Mouse (Mus musculus) liver, embryonic 13.5 days (tissue): ENCODE results near the gene Alg9. TPM values are rescaled to one million over a fixed set of nuclear protein-coding genes. Genes with fewer than 3 reads are reported as not detected.
"Not testable (repeated sequence)": the region's sequence is repeated elsewhere in the genome, so short reads cannot be mapped to it uniquely, and the experiment has no call there.

ENCODE experiments used
- ATAC-seq: fragments of 200-750 bp; cut with Nextera tagmentation; 2 replicates; pipeline ENCODE4 v1.8.0; 2017; ENCODE audit warnings: low read depth, mild to moderate bottlenecking, moderate number of reproducible peaks, moderate library complexity
- DNase-seq: peaks from one replicate; pipeline ENCODE4 v3.0.0; 2022
- H3K27ac ChIP-seq: fragments of 300-500 bp; sonication (generic); 2 replicates; pipeline ENCODE4 v1.5.1; 2015; ENCODE audit warnings: moderate library complexity, mild to moderate bottlenecking, inconsistent platforms
- H3K27me3 ChIP-seq: fragments of 300-500 bp; sonication (generic); 2 replicates; pipeline ENCODE4 v1.6.1; 2015; ENCODE audit warnings: mild to moderate bottlenecking, inconsistent platforms
- H3K36me3 ChIP-seq: fragments of 300-500 bp; sonication (generic); 2 replicates; pipeline ENCODE4 v1.6.1; 2015; ENCODE audit warnings: mild to moderate bottlenecking, inconsistent platforms
- H3K4me1 ChIP-seq: fragments of 300-500 bp; sonication (generic); replicated peaks from 2 replicates; pipeline ENCODE4 v1.6.1; 2015; ENCODE audit warnings: inconsistent platforms
- H3K4me2 ChIP-seq: fragments of 300-500 bp; sonication (generic); 2 replicates; pipeline ENCODE4 v1.6.1; 2015; ENCODE audit warnings: inconsistent platforms, mild to moderate bottlenecking, moderate library complexity
- H3K4me3 ChIP-seq: fragments of 300-500 bp; sonication (generic); replicated peaks from 2 replicates; pipeline ENCODE4 v1.5.1; 2015; ENCODE audit warnings: mild to moderate bottlenecking, inconsistent platforms
- H3K9ac ChIP-seq: fragments of 300-500 bp; sonication (generic); 2 replicates; pipeline ENCODE4 v1.6.1; 2015; ENCODE audit warnings: mild to moderate bottlenecking, inconsistent platforms
- H3K9me3 ChIP-seq: fragments of 300-500 bp; sonication (generic); replicated peaks from 2 replicates; pipeline ENCODE4 v1.6.1; 2016; ENCODE audit warnings: inconsistent platforms
- WGBS: fragments of 180-500 bp; shearing (Covaris S2); methylation state at CpG from one replicate; pipeline ENCODE4 v1.1.7; 2015; ENCODE audit not compliant: insufficient replicate concordance; 5-methylcytosine and 5-hydroxymethylcytosine counted together
- polyA plus RNA-seq: library from polyadenylated mRNA; unstranded; fragments of >200 nt; fragmentation: Nextera tagmentation; extraction: Ambion mirVana; gene quantifications from 2 replicates; pipeline ENCODE4 v1.2.1, GENCODE M21; 2015

Alg9 gene
- polyA plus RNA-seq, 1 experiment from 2014 or later: 17.5 TPM

- ATAC-seq (no peak), DNase-seq (no peak)
- Histone ChIP-seq H3K9ac (peak overlapping the region; percentile 27; the same call in 1 of the 2 replicates), H3K4me1 (peaks cover 77% of the 10 kb centered on the region), H3K4me3 (no peak overlapping the region), H3K27me3 (no peaks in the 10 kb centered on the region), H3K27ac (peak overlapping the region; percentile 93), H3K36me3 (peaks cover 16% of the 10 kb centered on the region), H3K4me2 (no peak overlapping the region), H3K9me3 (0 out of 2 replicates have a peak, but pooled peaks cover 4% of the 10 kb centered on the region)
- WGBS: 91% methylated on average over 6 of the region's 6 CpGs
These were observed 46.8 kb downstream of the Alg9 start for GRCm38 (mm10) chr9:50821651-50822050.

- Histone ChIP-seq H3K27me3 (no peaks in the 10 kb centered on the region), H3K36me3 (peaks cover 11% of the 10 kb centered on the region), H3K9ac (peak overlapping the region; percentile 27; the same call in 1 of the 2 replicates), H3K4me2 (no peak overlapping the region), H3K9me3 (0 out of 2 replicates have a peak, but pooled peaks cover under 1% of the 10 kb centered on the region), H3K4me1 (peaks cover 71% of the 10 kb centered on the region), H3K27ac (peak overlapping the region; percentile 93), H3K4me3 (no peak overlapping the region)
- DNase-seq: no peak
- WGBS: 91% methylated on average over 5 of the region's 5 CpGs
- no peak for ATAC-seq
These were observed 47.4 kb downstream of the Alg9 start for GRCm38 (mm10) chr9:50822216-50822615.

- Histone ChIP-seq H3K4me2 (peak overlapping the region; percentile 62), H3K9me3 (no peaks in the 10 kb centered on the region), H3K4me1 (peaks cover 57% of the 10 kb centered on the region), H3K4me3 (peak overlapping the region; percentile 29), H3K27me3 (no peaks in the 10 kb centered on the region), H3K9ac (peak overlapping the region; percentile 67), H3K36me3 (peaks cover 15% of the 10 kb centered on the region), H3K27ac (peak overlapping the region; percentile 93)
- ATAC-seq (peak; percentile 99), DNase-seq (peak; percentile 75)
- WGBS: 26% methylated on average over 11 of the region's 11 CpGs
These were observed 49.1 kb downstream of the Alg9 start for GRCm38 (mm10) chr9:50823779-50824453.

GRCm38 (mm10) chr9:50831514-50831913 is 56.7 kb downstream of the Alg9 start:
- Histone ChIP-seq H3K9ac (peak overlapping the region; percentile 9; the same call in 1 of the 2 replicates), H3K36me3 (peaks cover 6% of the 10 kb centered on the region; the same call in 1 of the 2 replicates), H3K27me3 (no peaks in the 10 kb centered on the region), H3K4me3 (no peak overlapping the region), H3K9me3 (no peaks in the 10 kb centered on the region), H3K4me1 (peaks cover 42% of the 10 kb centered on the region), H3K4me2 (no peak overlapping the region), H3K27ac (peak overlapping the region; percentile 60)
- ATAC-seq: no peak
- no peak for DNase-seq
- WGBS: 91% methylated on average over 5 of the region's 5 CpGs

- no peak for ATAC-seq
- H3K36me3 ChIP-seq: peaks cover 6% of the 10 kb centered on the region; the same call in 1 of the 2 replicates
- no peaks in the 10 kb centered on the region for H3K27me3 ChIP-seq
- H3K9ac ChIP-seq: peak overlapping the region; percentile 39; the same call in 1 of the 2 replicates
- no peak for DNase-seq
- peaks cover 45% of the 10 kb centered on the region for H3K4me1 ChIP-seq
- no peak overlapping the region for H3K4me2 ChIP-seq
- H3K4me3 ChIP-seq: no peak overlapping the region
- no peaks in the 10 kb centered on the region for H3K9me3 ChIP-seq
- WGBS: 90% methylated on average over 4 of the region's 4 CpGs
- peak overlapping the region; percentile 60 for H3K27ac ChIP-seq
These were observed 57.3 kb downstream of the Alg9 start for GRCm38 (mm10) chr9:50832162-50832561.

- not testable (repeated sequence) for H3K27me3 ChIP-seq, DNase-seq, H3K4me3 ChIP-seq, H3K4me2 ChIP-seq, H3K9me3 ChIP-seq, H3K36me3 ChIP-seq
- WGBS: 37% methylated on average over 2 of the region's 2 CpGs
- peak overlapping the region; percentile 39; the same call in 1 of the 2 replicates for H3K9ac ChIP-seq
- peak overlapping the region; percentile 60 for H3K27ac ChIP-seq
- peak; percentile 70 for ATAC-seq
- H3K4me1 ChIP-seq: peaks cover 45% of the 10 kb centered on the region
These were observed 57.8 kb downstream of the Alg9 start for GRCm38 (mm10) chr9:50832582-50832981.

- no peak for DNase-seq
- H3K4me3 ChIP-seq: no peak overlapping the region
- H3K36me3 ChIP-seq: 0 out of 2 replicates have a peak, but pooled peaks cover under 1% of the 10 kb centered on the region
- peaks cover 45% of the 10 kb centered on the region for H3K4me1 ChIP-seq
- no peak overlapping the region for H3K4me2 ChIP-seq
- WGBS: 52% methylated on average over 8 of the region's 8 CpGs
- no peaks in the 10 kb centered on the region for H3K27me3 ChIP-seq
- H3K27ac ChIP-seq: peak overlapping the region; percentile 39
- no peak for ATAC-seq
- H3K9ac ChIP-seq: no peak overlapping the region
- H3K9me3 ChIP-seq: no peaks in the 10 kb centered on the region
These were observed 59.0 kb downstream of the Alg9 start for GRCm38 (mm10) chr9:50833786-50834185.

- no peak for DNase-seq
- Histone ChIP-seq H3K9me3 (no peaks in the 10 kb centered on the region), H3K4me2 (no peak overlapping the region), H3K9ac (no peak overlapping the region), H3K27ac (peak overlapping the region; percentile 51; the same call in 1 of the 2 replicates), H3K4me3 (no peak overlapping the region), H3K4me1 (peaks cover 45% of the 10 kb centered on the region), H3K27me3 (no peaks in the 10 kb centered on the region), H3K36me3 (0 out of 2 replicates have a peak, but pooled peaks cover 3% of the 10 kb centered on the region)
- 77% methylated on average over 10 of the region's 10 CpGs for WGBS
- no peak for ATAC-seq
These were observed 60.4 kb downstream of the Alg9 start for GRCm38 (mm10) chr9:50835068-50835705.

GRCm38 (mm10) chr9:50836097-50836496 is 61.3 kb downstream of the Alg9 start:
- no peak for ATAC-seq
- Histone ChIP-seq H3K4me1 (peaks cover 47% of the 10 kb centered on the region), H3K9ac (no peak overlapping the region), H3K27ac (peak overlapping the region; percentile 51), H3K4me3 (no peak overlapping the region), H3K27me3 (no peaks in the 10 kb centered on the region), H3K9me3 (no peaks in the 10 kb centered on the region), H3K36me3 (0 out of 2 replicates have a peak, but pooled peaks cover 3% of the 10 kb centered on the region), H3K4me2 (no peak overlapping the region)
- 84% methylated on average over 4 of the region's 4 CpGs for WGBS
- no peak for DNase-seq

GRCm38 (mm10) chr9:50841079-50841789 is 66.4 kb downstream of the Alg9 start:
- ATAC-seq: 0 out of 2 replicates have a peak, but pooled peaks have one; percentile 24
- Histone ChIP-seq H3K36me3 (peaks cover 19% of the 10 kb centered on the region), H3K27me3 (no peaks in the 10 kb centered on the region), H3K9me3 (no peaks in the 10 kb centered on the region), H3K4me1 (peaks cover 27% of the 10 kb centered on the region), H3K27ac (peak overlapping the region; percentile 63), H3K4me2 (peak overlapping the region; percentile 6; the same call in 1 of the 2 replicates), H3K4me3 (no peak overlapping the region), H3K9ac (no peak overlapping the region)
- 32% methylated on average over 13 of the region's 13 CpGs for WGBS
- DNase-seq: no peak

GRCm38 (mm10) chr9:50845081-50845480 is 70.3 kb downstream of the Alg9 start, which contains the start of gene Ppp2r1b:
Ppp2r1b (plus strand) TSS chr9:50845301.
- Histone ChIP-seq H3K27ac (0 out of 2 replicates have a peak within 1 kb of the TSS, but pooled peaks have one; percentile 16), H3K9ac (no peak within 1 kb of the TSS), H3K4me2 (no peak within 1 kb of the TSS), H3K4me1 (peaks cover 49% of the 10 kb centered on the region), H3K27me3 (no peaks in the 10 kb centered on the region), H3K36me3 (peaks cover 16% of the 10 kb centered on the region), H3K4me3 (no peak within 1 kb of the TSS), H3K9me3 (no peaks in the 10 kb centered on the region)
- ATAC-seq (no peak), DNase-seq (no peak)
- WGBS: 80% methylated on average over 3 of the region's 3 CpGs
